Mouse (Mus musculus): ENCODE data around the gene March6.

The March6 gene

GRCm38 (mm10) chr15:31453098-31453916 lies 77.5 kb downstream of the March6 start, which contains the start of gene Ropn1l:
Ropn1l (minus strand) TSS chr15:31453737.
- DNase-seq (ENCODE audit: low spot score) = peak; percentile 94

- DNase-seq (ENCODE audit: low spot score) = no peak
Observed at GRCm38 (mm10) chr15:31452336-31453097, 78.3 kb downstream of the March6 start.

GRCm38 (mm10) chr15:31449772-31450171 lies 81.1 kb downstream of the March6 start:
- no peak for DNase-seq (ENCODE audit: low spot score)

GRCm38 (mm10) chr15:31447121-31447520 lies 83.7 kb downstream of the March6 start:
- no peak for DNase-seq (ENCODE audit: low spot score)

- no peak for DNase-seq (ENCODE audit: low spot score)
Observed at GRCm38 (mm10) chr15:31442698-31443097, 88.2 kb downstream of the March6 start.

- DNase-seq (ENCODE audit: low spot score) = no peak
Observed at GRCm38 (mm10) chr15:31441996-31442395, 88.9 kb downstream of the March6 start.

GRCm38 (mm10) chr15:31436811-31437210 lies 94.0 kb downstream of the March6 start:
- DNase-seq (ENCODE audit: low spot score) = no peak

- DNase-seq (ENCODE audit: low spot score) = no peak
Observed at GRCm38 (mm10) chr15:31436083-31436482, 94.8 kb downstream of the March6 start.

- no peak for DNase-seq (ENCODE audit: low spot score)
Observed at GRCm38 (mm10) chr15:31433768-31434167, 97.1 kb downstream of the March6 start.

GRCm38 (mm10) chr15:31431847-31432246 lies 99.0 kb downstream of the March6 start:
- no peak for DNase-seq (ENCODE audit: low spot score)

- no peak for DNase-seq (ENCODE audit: low spot score)
Observed at GRCm38 (mm10) chr15:31430014-31430413, 100.8 kb downstream of the March6 start.

GRCm38 (mm10) chr15:31429429-31429828 lies 101.4 kb downstream of the March6 start:
- DNase-seq (ENCODE audit: low spot score) = no peak

GRCm38 (mm10) chr15:31428571-31428970 lies 102.3 kb downstream of the March6 start:
- DNase-seq (ENCODE audit: low spot score) = no peak

GRCm38 (mm10) chr15:31427390-31427789 lies 103.5 kb downstream of the March6 start:
- DNase-seq (ENCODE audit: low spot score) = no peak

GRCm38 (mm10) chr15:31426066-31426706 lies 104.7 kb downstream of the March6 start:
- no peak for DNase-seq (ENCODE audit: low spot score)

GRCm38 (mm10) chr15:31422649-31423369 lies 108.0 kb downstream of the March6 start:
- no peak for DNase-seq (ENCODE audit: low spot score)

- peak; percentile 28 for DNase-seq (ENCODE audit: low spot score)
Observed at GRCm38 (mm10) chr15:31419037-31419436, 111.8 kb downstream of the March6 start.

GRCm38 (mm10) chr15:31418686-31419024 lies 112.2 kb downstream of the March6 start:
- no peak for DNase-seq (ENCODE audit: low spot score)

- peak; percentile 35 for DNase-seq (ENCODE audit: low spot score)
Observed at GRCm38 (mm10) chr15:31417796-31418685, 112.8 kb downstream of the March6 start.

- DNase-seq (ENCODE audit: low spot score) = no peak
Observed at GRCm38 (mm10) chr15:31417409-31417795, 113.5 kb downstream of the March6 start.

- no peak for DNase-seq (ENCODE audit: low spot score)
Observed at GRCm38 (mm10) chr15:31415181-31415580, 115.7 kb downstream of the March6 start.

Data from ovary, postnatal 36 days (tissue).